Mouse (Mus musculus): ENCODE results near the gene Gale.

Gene Gale

GRCm38 (mm10) chr4:135943389-135943788 is 20.1 kb upstream of the Gale start:
- DNase-seq (ENCODE audit: low spot score in 2 of 2) = no peak

GRCm38 (mm10) chr4:135945706-135946105 is 17.8 kb upstream of the Gale start:
- DNase-seq (ENCODE audit: low spot score in 2 of 2) = no peak

DNA sequence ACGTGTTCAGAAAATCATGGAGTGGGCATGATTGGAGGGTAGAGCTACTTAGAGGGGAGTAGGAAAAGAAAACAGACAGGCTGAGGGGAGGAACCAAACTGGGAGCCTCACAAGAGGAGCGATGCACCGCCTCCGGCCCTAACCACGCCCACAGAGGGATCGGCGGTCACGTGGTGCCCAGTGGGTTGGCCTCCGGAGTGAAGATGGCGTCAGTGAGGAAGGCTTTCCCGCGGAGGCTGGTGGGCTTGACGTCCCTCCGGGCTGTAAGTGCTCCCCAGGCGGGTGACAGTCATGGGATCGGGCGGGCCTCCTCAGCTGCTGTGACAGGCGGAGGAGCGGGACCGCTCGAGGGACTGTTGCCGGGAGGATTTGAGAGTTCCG is 17.3 kb upstream of the Gale start, which contains the start of gene Hmgcl:
Hmgcl (plus strand) TSS at position 171 of the 381 bp plus-strand sequence.
- peak; percentile 95 for DNase-seq (ENCODE audit: low spot score in 2 of 2)

DNA sequence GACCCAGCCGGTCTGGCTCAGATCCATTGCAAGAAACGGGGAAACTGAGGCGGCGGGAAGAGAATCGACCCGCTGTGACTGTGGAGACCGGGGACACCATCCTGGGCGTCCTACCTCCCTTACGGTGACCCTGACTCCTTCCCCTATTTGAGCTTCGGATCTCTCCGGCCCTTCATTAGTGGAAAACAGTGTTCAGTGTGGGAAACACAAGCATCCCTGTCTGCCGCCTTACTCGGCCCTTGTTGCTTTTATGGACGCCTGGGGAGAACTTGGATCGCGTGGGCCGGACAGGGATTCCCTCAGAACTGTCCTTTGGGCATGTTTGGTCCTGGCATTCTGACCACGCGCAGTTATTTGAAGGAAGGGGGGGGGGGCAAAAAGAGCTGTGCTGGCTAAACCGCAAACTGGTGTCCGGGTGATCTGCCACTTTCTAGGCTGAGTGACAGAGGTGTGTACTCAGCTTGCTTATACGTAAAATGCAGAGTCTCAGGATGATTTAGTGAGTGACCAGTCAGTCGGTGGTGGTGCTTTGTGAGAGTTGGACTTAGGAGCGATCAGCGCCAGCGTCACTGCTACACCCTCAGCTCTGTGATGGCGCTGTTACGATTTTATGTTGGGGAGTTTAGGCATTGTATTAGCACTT is 16.7 kb upstream of the Gale start:
- DNase-seq (ENCODE audit: low spot score in 2 of 2) = peak; percentile 37 to 47

- DNase-seq (ENCODE audit: low spot score in 2 of 2) = no peak
These were observed 15.4 kb upstream of the Gale start for GRCm38 (mm10) chr4:135948142-135948541.

GRCm38 (mm10) chr4:135949475-135949874 is 14.1 kb upstream of the Gale start:
- no peak for DNase-seq (ENCODE audit: low spot score in 2 of 2)

DNA sequence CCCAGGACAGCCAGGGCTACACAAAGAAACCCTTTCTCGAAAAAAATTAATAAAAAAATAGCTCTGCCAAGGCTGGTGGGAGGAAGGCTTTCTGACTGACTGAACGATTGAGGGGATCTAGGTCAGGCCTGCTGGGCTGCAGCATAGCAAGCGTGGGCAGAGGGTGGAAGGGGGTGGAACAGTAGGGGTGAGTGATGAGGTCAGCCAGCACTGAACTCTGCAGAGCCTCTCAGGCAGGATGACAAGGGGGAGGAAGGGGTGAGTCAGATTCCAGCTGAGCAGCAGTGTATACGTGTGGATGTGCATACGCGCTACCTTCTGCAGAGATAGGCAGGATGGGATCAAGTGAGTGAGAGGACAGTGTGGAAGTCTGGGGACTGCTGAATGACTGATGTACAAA is 13.6 kb upstream of the Gale start:
- DNase-seq (ENCODE audit: low spot score in 2 of 2) = peak in 1 of 2 experiments; percentile 40

DNA sequence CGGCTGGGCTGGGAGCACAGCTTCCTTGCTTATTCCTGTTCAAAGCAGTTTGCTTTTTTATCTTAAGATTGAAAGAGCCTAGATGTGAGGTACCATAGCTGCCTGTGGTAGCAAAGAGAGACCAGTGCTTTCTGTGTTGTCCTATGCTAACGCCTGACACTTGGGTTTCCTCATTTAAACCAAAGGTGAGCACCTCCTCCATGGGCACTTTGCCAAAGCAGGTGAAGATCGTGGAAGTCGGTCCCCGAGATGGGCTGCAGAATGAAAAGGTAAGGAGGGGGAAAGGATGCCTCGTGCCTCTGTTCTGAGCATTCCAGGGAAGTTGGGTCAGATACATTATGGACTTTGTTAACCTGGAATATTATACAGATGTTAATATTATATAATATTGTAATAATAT is 13.2 kb upstream of the Gale start:
- DNase-seq (ENCODE audit: low spot score in 2 of 2) = no peak

DNA sequence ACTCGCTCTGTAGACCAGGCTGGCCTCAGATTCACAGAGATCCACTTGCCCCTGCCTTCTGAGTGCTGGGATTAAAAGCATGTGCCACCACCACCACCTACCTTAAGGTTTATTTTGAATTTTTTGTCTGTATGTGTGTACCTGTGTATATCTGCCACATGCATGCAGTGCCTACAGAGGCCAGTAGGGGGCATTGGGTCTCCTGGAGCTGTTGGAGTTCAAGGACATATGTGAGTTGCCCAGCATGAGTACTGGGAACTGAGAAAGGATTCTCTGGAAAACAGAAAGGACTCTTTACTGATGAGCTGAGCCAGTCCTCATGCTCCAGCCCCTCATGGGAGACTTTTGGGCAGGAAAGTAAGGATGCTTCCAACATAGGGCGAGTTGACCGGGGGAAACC is 12.0 kb upstream of the Gale start:
- no peak for DNase-seq (ENCODE audit: low spot score in 2 of 2)

DNA sequence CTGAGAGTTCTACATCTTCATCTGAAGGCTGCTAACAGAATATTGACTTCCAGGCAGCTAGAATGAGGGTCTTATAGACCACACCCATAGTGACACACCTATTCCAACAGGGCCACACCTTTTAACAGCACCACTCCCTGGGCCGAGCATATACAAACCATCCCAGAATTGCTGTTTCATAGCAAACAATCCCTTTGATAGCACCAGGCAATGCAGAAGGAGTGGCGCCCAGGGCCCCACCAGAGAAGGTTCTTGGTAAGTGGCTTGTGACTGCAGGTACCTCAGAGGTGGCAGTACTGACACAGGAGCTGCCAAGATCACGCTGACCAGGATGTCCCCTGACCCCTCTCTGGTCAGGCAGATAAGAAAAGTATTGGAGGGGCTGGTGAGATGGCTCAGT is 10.3 kb upstream of the Gale start:
- no peak for DNase-seq (ENCODE audit: low spot score in 2 of 2)

DNA sequence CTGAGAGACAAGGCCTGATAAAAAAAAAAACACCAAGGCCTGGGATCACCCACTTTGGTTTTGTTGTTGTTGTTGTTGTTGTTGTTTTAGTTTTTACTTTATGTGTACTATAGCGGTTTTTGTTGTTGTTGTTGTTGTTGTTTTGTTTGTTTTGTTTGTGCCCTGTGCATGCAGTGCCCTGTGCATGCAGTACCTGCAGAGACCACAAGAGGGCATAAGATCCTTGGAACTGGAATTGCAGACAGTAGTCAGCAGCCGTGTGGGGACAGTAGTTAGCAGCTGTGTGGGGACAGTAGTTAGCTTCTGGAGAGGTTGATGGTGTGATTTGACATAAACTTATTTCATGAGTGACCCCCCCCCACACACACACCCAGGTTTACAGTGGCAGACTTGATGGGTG is 9.3 kb upstream of the Gale start:
- DNase-seq (ENCODE audit: low spot score in 2 of 2) = peak; percentile 77 to 86

DNA sequence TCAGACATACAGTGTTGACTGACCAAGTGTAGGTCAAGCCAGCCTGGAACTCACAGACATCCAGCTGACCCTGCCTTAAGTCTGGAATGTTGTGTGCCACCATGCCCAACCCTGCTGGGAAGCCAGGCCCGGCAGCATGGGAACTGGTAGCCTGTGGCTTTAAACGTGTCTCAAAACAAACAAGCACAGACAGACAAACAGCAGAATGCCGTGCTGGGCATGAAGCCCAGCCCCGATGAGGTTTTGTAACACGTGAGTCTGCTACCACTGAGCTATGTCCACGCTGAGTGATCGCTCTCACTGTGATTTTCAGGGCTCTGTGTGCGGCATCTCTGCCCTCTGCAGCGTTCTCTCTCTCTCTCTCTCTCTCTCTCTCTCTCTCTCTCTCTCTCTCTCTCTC is 7.6 kb upstream of the Gale start:
- no peak for DNase-seq (ENCODE audit: low spot score in 2 of 2)

GRCm38 (mm10) chr4:135958354-135958753 is 5.2 kb upstream of the Gale start:
- DNase-seq (ENCODE audit: low spot score in 2 of 2) = no peak

DNA sequence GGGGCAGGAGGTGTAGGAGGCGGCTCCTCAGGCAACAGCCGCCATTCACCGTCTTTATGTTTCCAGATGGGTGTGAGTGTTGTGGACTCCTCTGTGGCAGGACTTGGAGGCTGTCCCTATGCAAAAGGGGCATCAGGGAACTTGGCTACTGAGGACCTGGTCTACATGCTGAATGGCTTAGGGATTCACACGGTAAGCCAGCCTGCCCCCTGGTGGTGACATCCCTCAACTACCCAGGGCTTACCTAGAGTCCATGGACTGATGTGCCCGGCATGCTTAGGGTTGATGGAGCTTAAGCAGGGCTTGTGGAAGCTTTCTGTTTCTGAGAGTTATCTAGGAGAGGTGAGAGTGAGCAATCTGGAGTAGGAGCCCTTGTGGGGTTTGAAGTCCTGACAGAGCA is 2.8 kb upstream of the Gale start:
- DNase-seq (ENCODE audit: low spot score in 2 of 2) = peak; percentile 85

- DNase-seq (ENCODE audit: low spot score in 2 of 2) = no peak
These were observed 1.8 kb upstream of the Gale start for GRCm38 (mm10) chr4:135961709-135962108.

DNA sequence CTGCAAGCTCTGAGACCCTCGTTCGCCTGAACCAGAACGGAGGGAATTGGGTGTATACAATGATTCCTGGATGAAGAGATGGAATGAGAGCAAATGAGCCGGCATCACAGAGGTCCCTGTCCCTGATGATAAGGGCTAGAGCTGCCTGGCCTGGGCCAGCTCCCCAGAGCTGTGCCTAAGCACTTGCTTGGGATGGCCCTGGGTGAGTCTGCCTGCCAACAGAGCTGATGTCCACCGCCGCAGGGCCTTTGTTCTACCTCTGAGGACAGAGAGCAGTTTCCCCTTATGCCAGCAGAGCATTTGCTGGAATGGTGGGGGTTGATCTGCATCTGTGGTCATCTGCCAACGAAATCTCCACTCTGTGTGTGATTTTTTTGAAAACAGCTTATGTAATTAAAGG is 1.3 kb upstream of the Gale start:
- no peak for DNase-seq (ENCODE audit: low spot score in 2 of 2)

DNA sequence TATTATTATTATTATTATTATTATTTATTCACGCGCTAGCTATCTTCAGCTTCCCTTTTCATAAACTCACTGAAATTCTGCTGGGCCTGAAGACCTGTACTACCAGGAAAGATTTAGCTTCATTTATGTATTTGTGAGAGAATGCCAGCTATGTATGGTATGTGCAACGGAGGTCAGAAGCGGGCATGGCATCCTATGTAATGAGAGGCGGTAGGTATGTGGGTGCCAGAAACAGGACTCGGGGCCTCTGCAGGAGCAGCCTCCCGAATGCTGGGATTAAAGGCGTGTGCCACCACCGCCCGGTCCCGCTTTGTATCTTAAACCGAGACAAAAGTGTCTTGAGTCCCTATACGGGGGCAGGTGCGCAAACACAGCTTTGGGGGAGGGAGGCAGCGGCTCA is 581 bp upstream of the Gale start:
- DNase-seq (ENCODE audit: low spot score in 2 of 2) = no peak

GRCm38 (mm10) chr4:135964426-135964825 is 899 bp downstream of the Gale start:
- DNase-seq (ENCODE audit: low spot score in 2 of 2) = peak in 1 of 2 experiments; percentile 52

DNA sequence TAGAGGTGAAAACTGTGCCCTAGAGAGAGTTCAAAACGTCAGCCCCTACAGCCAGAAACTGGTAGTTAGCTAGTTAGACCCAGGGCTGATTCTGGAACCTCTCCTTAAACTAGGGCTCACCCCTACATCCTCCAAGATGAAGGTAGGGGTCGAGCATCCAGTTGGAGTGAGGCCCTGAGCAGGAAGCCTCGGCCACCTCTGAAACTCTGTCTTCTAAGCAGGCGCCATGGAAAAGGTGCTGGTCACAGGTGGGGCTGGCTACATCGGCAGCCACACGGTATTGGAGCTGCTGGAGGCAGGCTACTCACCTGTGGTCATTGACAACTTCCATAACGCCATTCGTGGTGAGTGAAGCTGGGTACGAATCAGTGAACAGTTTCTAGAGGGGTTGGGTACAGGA is 1.6 kb downstream of the Gale start:
- no peak for DNase-seq (ENCODE audit: low spot score in 2 of 2)

DNA sequence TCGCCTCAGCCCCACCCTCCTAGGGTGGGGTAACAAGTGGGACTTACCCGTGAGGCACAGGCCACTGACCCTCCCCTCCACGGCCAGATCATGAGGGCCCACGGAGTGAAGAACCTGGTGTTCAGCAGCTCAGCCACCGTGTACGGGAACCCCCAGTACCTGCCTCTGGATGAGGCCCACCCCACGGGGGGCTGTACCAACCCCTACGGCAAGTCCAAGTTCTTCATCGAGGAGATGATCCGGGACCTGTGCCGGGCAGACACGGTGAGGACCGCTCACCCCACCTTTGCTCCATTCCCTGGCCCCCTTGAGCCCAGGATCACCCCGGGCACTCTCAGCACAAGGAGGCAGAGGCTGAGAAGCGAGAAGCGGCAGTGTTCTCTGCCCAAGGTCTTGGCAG is 2.8 kb downstream of the Gale start:
- no peak for DNase-seq (ENCODE audit: low spot score in 2 of 2)

DNA sequence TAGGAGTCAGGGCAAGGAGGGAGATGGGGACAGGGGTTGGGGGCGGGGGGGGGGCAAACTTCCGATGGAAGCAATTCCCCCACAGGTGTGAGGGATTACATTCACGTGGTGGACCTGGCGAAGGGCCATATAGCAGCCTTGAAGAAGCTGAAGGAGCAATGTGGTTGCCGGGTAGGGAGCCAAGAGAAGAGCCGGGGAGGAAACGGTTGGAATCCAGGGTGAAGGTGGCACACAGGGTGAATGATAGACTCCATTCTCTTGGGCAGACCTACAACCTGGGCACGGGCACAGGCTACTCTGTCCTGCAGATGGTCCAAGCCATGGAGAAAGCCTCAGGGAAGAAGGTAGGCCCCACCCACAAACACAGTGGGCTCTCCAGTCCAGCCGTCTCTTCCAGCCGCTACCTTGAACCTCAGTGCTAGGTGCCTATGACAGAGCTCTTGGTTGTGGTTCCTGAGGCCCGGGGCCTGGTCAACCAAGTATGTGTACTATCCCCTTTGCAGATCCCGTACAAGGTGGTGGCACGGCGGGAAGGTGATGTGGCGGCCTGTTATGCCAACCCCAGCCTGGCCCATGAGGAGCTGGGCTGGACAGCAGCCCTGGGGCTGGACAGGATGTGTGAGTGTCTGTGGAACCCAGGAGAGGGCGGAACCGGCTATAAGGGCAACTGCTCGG is 3.7 kb downstream of the Gale start:
- DNase-seq (ENCODE audit: low spot score in 2 of 2) = no peak

DNA sequence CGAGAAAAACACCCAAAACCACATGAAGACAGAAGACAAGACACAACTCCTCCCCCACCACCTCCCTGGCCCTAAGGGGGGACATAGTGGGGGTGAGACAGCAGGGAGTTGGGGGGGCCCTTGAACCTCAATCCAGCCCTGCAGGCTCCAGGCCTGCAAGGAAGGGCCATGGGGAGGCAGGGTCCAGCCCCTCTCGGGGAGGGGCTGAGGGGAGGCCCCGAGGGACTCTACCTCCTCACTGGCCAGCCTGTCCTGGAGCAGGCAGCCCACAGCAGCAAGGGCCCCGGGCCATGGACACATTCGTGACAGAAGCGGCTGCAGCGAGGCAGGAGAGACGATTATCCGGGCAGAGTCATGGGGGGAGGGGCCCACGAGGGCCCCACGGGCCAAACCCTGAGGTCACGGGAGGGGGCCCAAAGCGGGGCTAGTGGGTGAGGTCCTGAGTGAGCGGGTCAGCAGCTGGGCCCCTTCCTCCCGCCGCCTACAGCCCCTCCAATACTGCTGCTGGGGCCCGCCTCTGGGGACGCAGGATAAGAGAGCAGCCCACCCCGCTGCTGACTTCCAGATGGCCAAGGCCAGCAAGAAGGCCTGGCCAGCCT is 4.8 kb downstream of the Gale start:
- DNase-seq (ENCODE audit: low spot score in 2 of 2) = no peak

GRCm38 (mm10) chr4:135969070-135969750 is 5.7 kb downstream of the Gale start:
- no peak for DNase-seq (ENCODE audit: low spot score in 2 of 2)
